Mouse (Mus musculus) cerebellum, adult 2 months (tissue): ENCODE results near the gene Adam1a. TPM values are rescaled to one million over a fixed set of nuclear protein-coding genes. Genes with fewer than 3 reads are reported as not detected.

Source experiments
- DNase-seq, 2 experiments: peaks; one replicate each; pipeline ENCODE4 v3.0.0; 2021
- H3K27ac ChIP-seq: fragments of 200-500 bp; 2 replicates; pipeline ENCODE4 v1.5.1; 2012; ENCODE audit warnings: low read length, control low read depth, inconsistent platforms; ENCODE audit not compliant: insufficient read depth
- H3K27me3 ChIP-seq: fragments of 200-500 bp; 2 replicates; pipeline ENCODE4 v1.6.1; 2012; ENCODE audit warnings: inconsistent platforms, mild to moderate bottlenecking, low read length, moderate library complexity; ENCODE audit not compliant: control insufficient read depth, insufficient read depth
- H3K4me1 ChIP-seq: fragments of 200-500 bp; 2 replicates; pipeline ENCODE4 v1.6.1; 2011; ENCODE audit warnings: low read length; ENCODE audit not compliant: control insufficient read depth, insufficient read depth
- H3K4me3 ChIP-seq: fragments of 200-500 bp; replicated peaks from 2 replicates; pipeline ENCODE3; 2011; ENCODE audit warnings: mild to moderate bottlenecking, low read depth, low read length, control low read depth; ENCODE audit not compliant: insufficient read depth
- CTCF ChIP-seq: fragments of 200-500 bp; IDR thresholded peaks from 2 replicates; pipeline ENCODE4 v1.5.1; 2011; ENCODE audit warnings: low read depth, mild to moderate bottlenecking, control low read depth, low read length, moderate library complexity, borderline replicate concordance; ENCODE audit not compliant: insufficient read depth
- POLR2A ChIP-seq: fragments of 200-500 bp; IDR thresholded peaks from 2 replicates; pipeline ENCODE4 v1.6.1; 2011; ENCODE audit warnings: low read length, control low read depth, borderline replicate concordance; ENCODE audit not compliant: insufficient read depth
- WGBS: fragments of 180-500 bp; shearing (Covaris S2); methylation state at CpG from one replicate; pipeline ENCODE4 v1.1.7; 2018; 5-methylcytosine and 5-hydroxymethylcytosine counted together
- polyA plus RNA-seq: library from polyadenylated mRNA; depleted of rRNA; stranded (reverse); fragments of >200 nt; gene quantifications from 2 replicates; pipeline ENCODE4 v1.2.3, GENCODE M21; 2012

The Adam1a gene
- polyA plus RNA-seq, 1 experiment: 30.6 TPM

DNA sequence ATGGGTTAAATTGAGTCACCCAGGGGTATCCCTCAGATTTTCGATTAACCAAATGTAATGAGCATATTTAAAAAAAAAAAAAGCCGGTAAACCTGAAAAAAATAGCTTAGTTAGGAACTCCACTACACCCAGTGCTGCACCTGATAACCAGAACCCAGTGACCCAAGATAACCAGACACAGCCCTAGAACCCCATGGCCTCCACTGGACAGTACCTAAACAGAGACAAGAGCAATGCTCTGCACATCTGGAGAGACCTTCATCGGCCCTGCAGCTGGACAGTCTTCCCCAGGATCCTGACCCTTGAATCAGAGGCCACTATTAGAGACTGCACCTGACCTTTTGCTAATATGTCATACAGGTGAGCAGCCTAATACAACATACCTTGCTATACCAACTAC is 1.8 kb upstream of the Adam1a start:
- WGBS: 85% methylated on average over 3 of the region's 3 CpGs
- Histone ChIP-seq H3K4me3 (no peak overlapping the region), H3K4me1 (no peaks in the 10 kb centered on the region; the same call in 1 of the 2 replicates), H3K27me3 (no peaks in the 10 kb centered on the region), H3K27ac (no peak overlapping the region)
- TF ChIP-seq POLR2A: no peak
- TF ChIP-seq CTCF: no peak
- no peak for DNase-seq

DNA sequence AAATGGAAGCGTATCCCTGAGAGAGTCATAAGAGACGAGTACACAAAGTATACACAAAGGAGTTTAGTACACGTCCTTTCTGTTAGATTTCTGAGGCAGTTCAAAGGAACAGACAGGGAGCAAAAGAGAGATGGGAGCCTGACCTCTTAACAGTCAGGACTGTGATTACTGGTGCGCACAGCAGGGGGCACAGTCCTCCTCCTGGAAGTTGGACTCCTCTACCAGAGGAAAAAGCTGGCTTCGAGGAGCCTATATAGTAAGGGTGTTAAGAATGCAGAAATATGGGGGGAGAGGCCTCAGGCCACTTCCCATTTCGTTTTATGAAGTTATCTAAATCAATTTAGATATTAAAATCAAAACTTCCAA is 1.2 kb upstream of the Adam1a start:
- Histone ChIP-seq H3K4me1 (no peaks in the 10 kb centered on the region; the same call in 1 of the 2 replicates), H3K27me3 (no peaks in the 10 kb centered on the region), H3K4me3 (peak overlapping the region; percentile 9), H3K27ac (no peak overlapping the region)
- TF ChIP-seq POLR2A (no peak), CTCF (no peak)
- 28% methylated on average over 6 of the region's 6 CpGs for WGBS
- DNase-seq: peak; percentile 32 to 38

DNA sequence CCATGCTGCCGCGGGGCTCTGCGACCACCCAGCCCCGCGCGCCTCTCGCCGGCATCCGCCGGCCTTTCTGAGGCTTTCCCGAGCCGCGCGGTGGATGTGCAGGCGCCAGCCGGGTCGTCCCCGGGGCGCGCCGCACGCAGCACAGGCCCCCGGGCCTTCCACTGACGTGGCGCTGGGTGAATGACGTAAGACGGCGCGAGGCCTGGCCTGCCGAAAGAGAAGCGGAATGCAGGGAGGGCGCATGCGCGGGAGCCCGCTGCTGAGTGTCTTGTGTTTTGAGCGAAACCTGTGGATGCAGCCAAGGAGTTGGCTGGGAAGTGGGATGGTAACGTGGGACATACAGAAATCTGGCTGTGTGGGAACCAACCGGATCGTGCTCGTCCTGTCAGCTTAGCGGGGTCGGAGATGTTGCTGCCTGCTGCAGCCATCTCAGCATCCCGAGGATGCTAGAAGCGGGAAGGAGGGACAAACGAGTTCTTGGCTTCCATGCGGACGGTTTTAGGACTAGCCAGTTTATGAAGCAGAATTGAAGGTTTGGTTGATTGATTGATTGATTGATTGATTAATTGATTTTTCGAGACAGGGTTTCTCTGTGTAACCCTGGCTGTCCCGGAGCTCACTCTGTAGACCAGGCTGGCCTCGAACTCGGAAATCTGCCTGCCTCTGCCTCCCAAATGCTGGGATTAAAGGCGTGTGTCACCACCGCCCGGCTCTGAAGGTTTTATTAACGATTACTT is 679 bp upstream of the Adam1a start, which contains the start of gene Mapkapk5:
Gene Mapkapk5 (minus strand): TSS at position 113 of the 737 bp plus-strand sequence.
- peak within 1 kb of the TSS; percentile 90 for H3K27ac ChIP-seq
- H3K27me3 ChIP-seq: no peaks in the 10 kb centered on the region
- TF ChIP-seq POLR2A (peak; percentile 93; the same call in 1 of the 2 replicates), CTCF (no peak)
- peak within 1 kb of the TSS; percentile 96 for H3K4me3 ChIP-seq
- 1% methylated on average over 55 of the region's 55 CpGs for WGBS
- peak; percentile 97 to 99 for DNase-seq
- peaks cover under 1% of the 10 kb centered on the region; the same call in 1 of the 2 replicates for H3K4me1 ChIP-seq

DNA sequence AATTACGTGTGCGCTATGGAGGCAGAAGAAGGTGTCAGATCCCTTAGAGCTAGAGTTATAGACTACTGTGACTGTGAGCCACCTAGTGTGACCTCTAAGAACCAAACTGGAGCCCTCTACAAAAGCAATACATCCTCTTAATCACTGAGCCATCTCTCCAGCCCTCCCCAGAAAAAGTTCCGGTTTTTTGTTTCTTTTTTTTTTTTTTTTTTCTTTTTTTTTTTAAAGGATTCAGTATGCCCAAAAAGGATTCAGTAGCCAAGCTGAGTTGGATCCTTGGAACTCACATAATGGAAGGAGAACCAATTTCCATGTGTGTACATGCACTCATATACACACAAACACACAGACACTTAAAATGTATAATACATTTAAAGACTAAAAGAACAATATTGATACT is 1.9 kb downstream of the Adam1a start:
- no peak for TF ChIP-seq POLR2A
- no peak for TF ChIP-seq CTCF
- Histone ChIP-seq H3K27me3 (no peaks in the 10 kb centered on the region), H3K4me3 (no peak overlapping the region), H3K4me1 (peaks cover 5% of the 10 kb centered on the region; the same call in 1 of the 2 replicates), H3K27ac (no peak overlapping the region)
- 69% methylated on average over 3 of the region's 3 CpGs for WGBS
- no peak for DNase-seq

DNA sequence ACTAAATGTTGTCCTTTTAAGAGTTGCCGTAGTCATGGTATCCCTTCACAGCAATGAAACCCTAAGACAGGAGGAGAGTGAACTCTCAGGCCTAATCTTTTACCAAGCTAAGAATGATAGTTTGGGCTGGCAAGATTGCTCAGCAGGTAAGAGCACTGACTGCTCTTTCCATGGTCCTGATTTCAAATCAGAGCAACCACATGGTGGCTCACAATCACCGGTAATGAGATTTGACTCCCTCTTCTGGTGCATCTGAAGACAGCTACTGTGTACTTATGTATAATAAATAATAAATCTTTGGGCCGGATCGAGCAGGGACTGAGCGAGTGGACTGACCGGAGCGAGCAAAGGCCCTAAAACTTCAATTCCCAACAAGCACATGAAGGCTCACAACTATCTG is 4.0 kb downstream of the Adam1a start:
- peaks cover 5% of the 10 kb centered on the region; the same call in 1 of the 2 replicates for H3K4me1 ChIP-seq
- no peaks in the 10 kb centered on the region for H3K27me3 ChIP-seq
- DNase-seq: no peak
- H3K4me3 ChIP-seq: no peak overlapping the region
- 67% methylated on average over 7 of the region's 7 CpGs for WGBS
- TF ChIP-seq CTCF (no peak), POLR2A (no peak)
- no peak overlapping the region for H3K27ac ChIP-seq

DNA sequence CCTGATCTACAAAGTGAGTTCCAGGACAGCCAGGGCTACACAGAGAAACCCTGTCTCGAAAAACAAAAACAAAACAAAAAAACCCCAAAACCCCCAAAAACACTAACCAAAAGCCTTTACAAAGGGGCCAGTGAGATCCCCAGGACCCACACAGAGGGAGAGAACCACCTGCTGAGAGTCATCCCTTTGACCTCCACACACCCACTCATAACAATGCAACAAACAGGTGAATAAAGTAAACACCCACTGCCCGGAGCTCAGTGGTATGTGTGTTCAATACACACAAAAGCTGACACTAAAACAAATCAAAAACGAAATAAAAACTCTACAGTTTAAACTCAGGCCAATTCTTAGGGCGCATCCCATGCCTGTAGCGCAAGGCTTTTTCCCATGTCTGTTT is 5.2 kb downstream of the Adam1a start:
- H3K4me3 ChIP-seq: no peak overlapping the region
- no peak for TF ChIP-seq POLR2A
- no peak for TF ChIP-seq CTCF
- H3K4me1 ChIP-seq: peaks cover 5% of the 10 kb centered on the region; the same call in 1 of the 2 replicates
- WGBS: 93% methylated on average over 5 of the region's 5 CpGs
- DNase-seq: no peak
- no peak overlapping the region for H3K27ac ChIP-seq
- no peaks in the 10 kb centered on the region for H3K27me3 ChIP-seq

DNA sequence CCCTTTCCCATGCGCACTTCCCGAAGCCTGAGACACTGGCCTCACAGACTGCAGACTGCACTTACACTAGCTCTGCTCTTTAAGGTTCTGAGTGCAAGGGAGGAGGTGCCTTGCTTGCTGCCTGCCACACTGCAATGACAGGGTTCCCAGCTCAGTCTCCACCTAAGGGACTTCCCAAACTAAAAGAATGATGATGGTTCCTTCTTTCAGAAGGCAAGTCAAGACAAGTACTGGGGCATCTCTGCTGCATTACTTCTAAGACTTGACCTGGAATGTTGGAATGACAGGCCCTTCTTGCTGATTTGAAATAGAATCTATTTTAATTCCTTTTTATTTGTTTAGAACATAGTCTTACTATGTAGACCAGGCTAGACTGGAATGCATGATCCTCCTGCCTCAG is 7.7 kb downstream of the Adam1a start:
- TF ChIP-seq CTCF (no peak), POLR2A (no peak)
- Histone ChIP-seq H3K4me3 (no peak overlapping the region), H3K27me3 (no peaks in the 10 kb centered on the region), H3K27ac (no peak overlapping the region), H3K4me1 (0 out of 2 replicates have a peak, but pooled peaks cover 5% of the 10 kb centered on the region)
- no peak for DNase-seq
- WGBS: 90% methylated on average over 2 of the region's 2 CpGs
